Comparison of ENCODE assay signal across 8 mouse cellular contexts in genomic region chr6:83004872-83005271, GRCm38 (mm10). TPM values are rescaled to one million over a fixed set of nuclear protein-coding genes. Genes with fewer than 3 reads are reported as not detected.
DNase-seq lines count a peak whose midpoint lies in the region; ATAC-seq and TF ChIP-seq lines count a peak whose summit lies in the region.

No protein-coding gene starts in this region.

- in situ Hi-C loops in CH12.LX (cut with MboI; ENCODE audit: low pct_ligation_motif_present, low pct_unique_long_range_greater_than_20kb, low sequenced_read_pairs) = loop anchor here (5.0 kb wide), 1 partner anchor 37 kb away; no protein-coding TSS in a partner anchor

- TF ChIP-seq POLR2A in CH12.LX (IDR thresholded peaks at IDR 0.05; ENCODE audit: low read depth, low read length) = peak; percentile 67

- TF ChIP-seq EP300 in CH12.LX (IDR thresholded peaks at IDR 0.05; ENCODE audit: low read length) = peak; percentile 44

- no peaks in the 10 kb centered on the region for H3K9me3 ChIP-seq in CH12.LX (replicated peaks; ENCODE audit: low read length)
- H3K9me3 ChIP-seq in heart, embryonic 13.5 days = no peaks in the 10 kb centered on the region
- H3K9me3 ChIP-seq in lung, embryonic 14.5 days (ENCODE audit: low read depth, low read length) = no peaks in the 10 kb centered on the region
- no peaks in the 10 kb centered on the region for H3K9me3 ChIP-seq in midbrain, embryonic 11.5 days (ENCODE audit: control insufficient read depth, low read length)

- H3K4me3 ChIP-seq in gastrocnemius, adult 2 months = no peak overlapping the region; the same call in 1 of the 2 replicates
- peak overlapping the region; percentile 48 to 60 (median 54) for H3K4me3 ChIP-seq in CH12.LX (replicated peaks in 1 of 3; ENCODE audit: low read depth in 2 of 3, low read length in 2 of 3, poor library complexity in 1 of 3)
- no peak overlapping the region for H3K4me3 ChIP-seq in heart, embryonic 13.5 days
- no peak overlapping the region for H3K4me3 ChIP-seq in lung, embryonic 14.5 days (ENCODE audit: low read depth, low read length)
- no peak overlapping the region for H3K4me3 ChIP-seq in midbrain, embryonic 11.5 days (ENCODE audit: low read depth, low read length)

- DNase-seq in gastrocnemius, adult 2 months = no peak
- no peak for DNase-seq in gastrocnemius, postnatal 4 days (ENCODE audit: low spot score in 2 of 2)
- DNase-seq in CH12.LX (ENCODE audit: extremely low read depth) = peak; percentile 88
- DNase-seq in lung, embryonic 14.5 days = peak; percentile 61
- no peak for DNase-seq in cerebellum, adult 8-10 months
- no peak for DNase-seq in ovary, adult 18-20 months (ENCODE audit: low spot score)
- DNase-seq in midbrain, embryonic 11.5 days (ENCODE audit: low spot score, missing footprints) = no peak

- no peak for TF ChIP-seq CTCF in gastrocnemius, adult 2 months (IDR thresholded peaks at IDR 0.05)
- TF ChIP-seq CTCF in CH12.LX (conservative IDR thresholded peaks at IDR 0.05 in 1 of 2, IDR thresholded peaks at IDR 0.05 in 1 of 2; ENCODE audit: low read depth in 2 of 2, low read length in 2 of 2) = peak in 1 of 2 experiments; percentile 11; a peak in 1 of 4 replicates
- no peak for TF ChIP-seq CTCF in lung, embryonic 14.5 days (IDR thresholded peaks at IDR 0.05; ENCODE audit: low read depth)

- 27% methylated on average over 7 of the region's 7 CpGs for WGBS in heart, embryonic 13.5 days
- 47% methylated on average over 7 of the region's 7 CpGs for WGBS in lung, embryonic 14.5 days
- WGBS in midbrain, embryonic 11.5 days = 59% methylated on average over 7 of the region's 7 CpGs

- intact Hi-C loops in gastrocnemius, adult 2 months (cut with DNase I) = no loop called here

- no peak for ATAC-seq in heart, embryonic 13.5 days (ENCODE audit: extremely low read depth, insufficient number of reproducible peaks, low FRiP score, low TSS enrichment)
- ATAC-seq in lung, embryonic 14.5 days (ENCODE audit: insufficient read depth) = peak; percentile 65; the same call in 1 of the 2 replicates
- no peak for ATAC-seq in midbrain, embryonic 11.5 days (ENCODE audit: low FRiP score)

- H3K27me3 ChIP-seq in CH12.LX (replicated peaks) = no peaks in the 10 kb centered on the region
- H3K27me3 ChIP-seq in heart, embryonic 13.5 days (replicated peaks) = no peaks in the 10 kb centered on the region; the same call in 1 of the 2 replicates
- H3K27me3 ChIP-seq in lung, embryonic 14.5 days (ENCODE audit: insufficient read depth, low read length) = no peaks in the 10 kb centered on the region
- no peaks in the 10 kb centered on the region for H3K27me3 ChIP-seq in midbrain, embryonic 11.5 days (ENCODE audit: control insufficient read depth, insufficient read depth, low read length)

- peaks cover 0 to 2% of the 10 kb centered on the region in 2 experiments for H3K36me3 ChIP-seq in CH12.LX (replicated peaks in 1 of 2; ENCODE audit: control insufficient read depth in 1 of 2, insufficient read depth in 1 of 2, low read length in 1 of 2)
- no peaks in the 10 kb centered on the region for H3K36me3 ChIP-seq in heart, embryonic 13.5 days
- H3K36me3 ChIP-seq in lung, embryonic 14.5 days (ENCODE audit: insufficient read depth) = no peaks in the 10 kb centered on the region
- H3K36me3 ChIP-seq in midbrain, embryonic 11.5 days (ENCODE audit: control insufficient read depth, insufficient read depth, low read length) = no peaks in the 10 kb centered on the region

- peak overlapping the region; percentile 92 for H3K9ac ChIP-seq in CH12.LX (ENCODE audit: insufficient read depth, low read depth)
- H3K9ac ChIP-seq in heart, embryonic 13.5 days = 0 out of 2 replicates have a peak overlapping the region, but pooled peaks have one; percentile 34
- H3K9ac ChIP-seq in lung, embryonic 14.5 days = no peak overlapping the region
- no peak overlapping the region for H3K9ac ChIP-seq in midbrain, embryonic 11.5 days (ENCODE audit: low read length)

- no peak; the same call in 1 of the 2 replicates for TF ChIP-seq RAD21 in CH12.LX (IDR thresholded peaks at IDR 0.05; ENCODE audit: low read depth, low read length)

- H3K79me2 ChIP-seq in CH12.LX (replicated peaks; ENCODE audit: control insufficient read depth, extremely low read depth, insufficient read depth, poor library complexity, severe bottlenecking) = no peaks in the 10 kb centered on the region; the same call in 1 of the 2 replicates

- H3K27ac ChIP-seq in gastrocnemius, adult 2 months = peak overlapping the region; percentile 48
- H3K27ac ChIP-seq in CH12.LX (ENCODE audit: insufficient read depth, low read depth) = peak overlapping the region; percentile 69
- H3K27ac ChIP-seq in heart, embryonic 13.5 days (replicated peaks) = peak overlapping the region; percentile 62
- H3K27ac ChIP-seq in lung, embryonic 14.5 days (ENCODE audit: low read depth) = 0 out of 2 replicates have a peak overlapping the region, but pooled peaks have one; percentile 8
- H3K27ac ChIP-seq in midbrain, embryonic 11.5 days (ENCODE audit: low read depth, low read length) = no peak overlapping the region

- H3K4me2 ChIP-seq in CH12.LX (ENCODE audit: insufficient read depth, low read depth, poor library complexity, severe bottlenecking) = peak overlapping the region; percentile 96
- H3K4me2 ChIP-seq in heart, embryonic 13.5 days = peak overlapping the region; percentile 27
- no peak overlapping the region for H3K4me2 ChIP-seq in lung, embryonic 14.5 days
- H3K4me2 ChIP-seq in midbrain, embryonic 11.5 days = no peak overlapping the region

- peaks cover 17 to 44% of the 10 kb centered on the region in 2 experiments for H3K4me1 ChIP-seq in CH12.LX (ENCODE audit: control insufficient read depth in 1 of 2, insufficient read depth in 2 of 2)
- H3K4me1 ChIP-seq in heart, embryonic 13.5 days = peaks cover 21% of the 10 kb centered on the region
- H3K4me1 ChIP-seq in lung, embryonic 14.5 days (ENCODE audit: insufficient read depth) = no peaks in the 10 kb centered on the region; the same call in 1 of the 2 replicates
- H3K4me1 ChIP-seq in midbrain, embryonic 11.5 days (ENCODE audit: control insufficient read depth, insufficient read depth, low read length) = no peaks in the 10 kb centered on the region

- dilution Hi-C loops in CH12.LX (cut with MboI; ENCODE audit: extremely low pct_ligation_motif_present, extremely low pct_unique_long_range_greater_than_20kb, low sequenced_read_pairs) = no loop called here

TF ChIP-seq in CH12.LX, 34 proteins besides CTCF, POLR2A, EP300 and RAD21 (continues in another document):
- no peak for TF ChIP-seq GABPA (IDR thresholded peaks at IDR 0.05; ENCODE audit: insufficient replicate concordance, low read depth, low read length)
- no peak for TF ChIP-seq ZKSCAN1 (IDR thresholded peaks at IDR 0.05; ENCODE audit: borderline replicate concordance, low read depth, low read length)
- TF ChIP-seq MAX (IDR thresholded peaks at IDR 0.05; ENCODE audit: low read length) = peak; percentile 96

RNA-seq across cellular contexts. Expression of gene Dok1, which starts 28.4 kb away (rescaled TPM):
- 1 to 10 TPM; 1.3 to 4.1 TPM for total RNA-seq in gastrocnemius, adult 2 months (2021)
- 10 to 100 TPM in 1 of 2 experiments, 1 to 10 TPM in 1; 9.1 to 10.4 TPM for total RNA-seq in gastrocnemius, postnatal 4 days (2021)
- total RNA-seq in CH12.LX (2012; rRNA removed) (33.2 and 34.7 TPM in 2 replicates), CH12.LX (2014; rRNA removed) (21.3 and 21.4 TPM in 2 replicates)
- polyA plus RNA-seq in CH12.LX (2012; ENCODE audit: insufficient read length, low read depth) = 23.8 and 24.6 TPM in 2 replicates
- 7.6 and 9.3 TPM in 2 replicates for polyA plus RNA-seq in heart, embryonic 13.5 days (2015; fragmentation: Nextera tagmentation; extraction: Ambion mirVana)
- polyA plus RNA-seq in lung, embryonic 14.5 days (2014; fragmentation: Nextera tagmentation; extraction: Ambion mirVana) = 11.9 and 12.0 TPM in 2 replicates
- polyA plus RNA-seq in midbrain, embryonic 11.5 days (2014; fragmentation: Nextera tagmentation; extraction: Ambion mirVana) = 4.0 and 5.2 TPM in 2 replicates

RNA-seq across cellular contexts. Expression of gene Loxl3, which starts 29.1 kb away (rescaled TPM):
- 1 to 10 TPM; 2.1 to 3.5 TPM for total RNA-seq in gastrocnemius, adult 2 months (2021)
- total RNA-seq in gastrocnemius, postnatal 4 days (2021) = 10 to 100 TPM; 15.4 to 17.3 TPM
- total RNA-seq in CH12.LX (2012; rRNA removed) (0.93 and 1.0 TPM in 2 replicates), CH12.LX (2014; rRNA removed) (0.05 TPM in 1 of 2 replicates, not detected in the other)
- polyA plus RNA-seq in CH12.LX (2012; ENCODE audit: insufficient read length, low read depth) = 0.74 and 1.0 TPM in 2 replicates
- polyA plus RNA-seq in heart, embryonic 13.5 days (2015; fragmentation: Nextera tagmentation; extraction: Ambion mirVana) = 6.9 and 7.1 TPM in 2 replicates
- 19.5 and 19.8 TPM in 2 replicates for polyA plus RNA-seq in lung, embryonic 14.5 days (2014; fragmentation: Nextera tagmentation; extraction: Ambion mirVana)
- 6.6 and 6.8 TPM in 2 replicates for polyA plus RNA-seq in midbrain, embryonic 11.5 days (2014; fragmentation: Nextera tagmentation; extraction: Ambion mirVana)

RNA-seq across cellular contexts. Expression of gene Aup1, which starts 49.4 kb away (rescaled TPM):
- total RNA-seq in gastrocnemius, adult 2 months (2021) = 100 to 1,000 TPM in 1 of 2 experiments, 10 to 100 TPM in 1; 94.5 to 101 TPM
- 10 to 100 TPM; 75.5 to 86.3 TPM for total RNA-seq in gastrocnemius, postnatal 4 days (2021)
- total RNA-seq in CH12.LX (2012; rRNA removed) = 235 and 240 TPM in 2 replicates
- total RNA-seq in CH12.LX (2014; rRNA removed) = 108 and 119 TPM in 2 replicates
- 284 and 324 TPM in 2 replicates for polyA plus RNA-seq in CH12.LX (2012; ENCODE audit: insufficient read length, low read depth)
- 120 and 123 TPM in 2 replicates for polyA plus RNA-seq in heart, embryonic 13.5 days (2015; fragmentation: Nextera tagmentation; extraction: Ambion mirVana)
- polyA plus RNA-seq in lung, embryonic 14.5 days (2014; fragmentation: Nextera tagmentation; extraction: Ambion mirVana) = 134 and 144 TPM in 2 replicates
- 109 and 111 TPM in 2 replicates for polyA plus RNA-seq in midbrain, embryonic 11.5 days (2014; fragmentation: Nextera tagmentation; extraction: Ambion mirVana)

RNA-seq across cellular contexts. Expression of gene Htra2, which starts 50.2 kb away (rescaled TPM):
- 10 to 100 TPM; 14.1 to 21.5 TPM for total RNA-seq in gastrocnemius, adult 2 months (2021)
- total RNA-seq in gastrocnemius, postnatal 4 days (2021) = 10 to 100 TPM; 30.1 to 33.5 TPM
- total RNA-seq in CH12.LX (2012; rRNA removed) = 113 and 128 TPM in 2 replicates
- total RNA-seq in CH12.LX (2014; rRNA removed) = 131 and 137 TPM in 2 replicates
- 154 and 185 TPM in 2 replicates for polyA plus RNA-seq in CH12.LX (2012; ENCODE audit: insufficient read length, low read depth)
- polyA plus RNA-seq in heart, embryonic 13.5 days (2015; fragmentation: Nextera tagmentation; extraction: Ambion mirVana) = 80.2 and 94.2 TPM in 2 replicates
- polyA plus RNA-seq in lung, embryonic 14.5 days (2014; fragmentation: Nextera tagmentation; extraction: Ambion mirVana) = 44.0 and 45.0 TPM in 2 replicates
- 28.2 and 30.0 TPM in 2 replicates for polyA plus RNA-seq in midbrain, embryonic 11.5 days (2014; fragmentation: Nextera tagmentation; extraction: Ambion mirVana)

RNA-seq across cellular contexts. Expression of gene Dqx1, which starts 52.8 kb away (rescaled TPM):
- 1 to 10 TPM in 1 of 2 experiments, under 1 TPM in 1; 0.20 to 1.1 TPM for total RNA-seq in gastrocnemius, adult 2 months (2021)
- total RNA-seq in gastrocnemius, postnatal 4 days (2021) = 1 to 10 TPM in 1 of 2 experiments, under 1 TPM in 1; 0.70 to 1.1 TPM
- total RNA-seq in CH12.LX (2012; rRNA removed) (2.2 and 2.7 TPM in 2 replicates), CH12.LX (2014; rRNA removed) (0.99 and 1.3 TPM in 2 replicates)
- 2.9 and 3.5 TPM in 2 replicates for polyA plus RNA-seq in CH12.LX (2012; ENCODE audit: insufficient read length, low read depth)
- polyA plus RNA-seq in heart, embryonic 13.5 days (2015; fragmentation: Nextera tagmentation; extraction: Ambion mirVana) = 0.41 and 0.62 TPM in 2 replicates
- 0.62 and 1.3 TPM in 2 replicates for polyA plus RNA-seq in lung, embryonic 14.5 days (2014; fragmentation: Nextera tagmentation; extraction: Ambion mirVana)
- 0.43 and 0.68 TPM in 2 replicates for polyA plus RNA-seq in midbrain, embryonic 11.5 days (2014; fragmentation: Nextera tagmentation; extraction: Ambion mirVana)

Comparison
In these comparisons a context has a peak if more than half of its experiments do, and no peak if none do; other contexts are left out.
1. DNase-seq: peak in CH12.LX (single experiment) and lung, embryonic 14.5 days (single experiment); none in gastrocnemius, adult 2 months (single experiment), gastrocnemius, postnatal 4 days (0 of 2), cerebellum, adult 8-10 months (single experiment), ovary, adult 18-20 months (single experiment) and midbrain, embryonic 11.5 days (single experiment).
2. H3K4me3 ChIP-seq: peak in CH12.LX (3 of 3); none in gastrocnemius, adult 2 months (single experiment), heart, embryonic 13.5 days (single experiment), lung, embryonic 14.5 days (single experiment) and midbrain, embryonic 11.5 days (single experiment).
3. H3K4me2 ChIP-seq: peak in CH12.LX (single experiment) and heart, embryonic 13.5 days (single experiment); none in lung, embryonic 14.5 days (single experiment) and midbrain, embryonic 11.5 days (single experiment).
4. H3K9ac ChIP-seq: peak in CH12.LX (single experiment) and heart, embryonic 13.5 days (single experiment); none in lung, embryonic 14.5 days (single experiment) and midbrain, embryonic 11.5 days (single experiment).